Mouse (Mus musculus) kidney, embryonic 14.5 days (tissue): Measurements from ENCODE around the gene Mmrn2. TPM values are rescaled to one million over a fixed set of nuclear protein-coding genes. Genes with fewer than 3 reads are reported as not detected.

Experiments used
- ATAC-seq: fragments of 200-750 bp; cut with Nextera tagmentation; 2 replicates; pipeline ENCODE4 v1.8.0; 2017; ENCODE audit warnings: moderate number of reproducible peaks, mild to moderate bottlenecking, moderate TSS enrichment, moderate library complexity; ENCODE audit not compliant: low FRiP score, low TSS enrichment
- H3K27ac ChIP-seq: fragments of 300-500 bp; sonication (generic); 2 replicates; pipeline ENCODE4 v1.5.1; 2014; ENCODE audit warnings: low read depth, mild to moderate bottlenecking, low read length, moderate library complexity, mixed read lengths
- H3K27me3 ChIP-seq: fragments of 300-500 bp; sonication (generic); 2 replicates; pipeline ENCODE4 v1.6.1; 2014; ENCODE audit warnings: mild to moderate bottlenecking, low read length; ENCODE audit not compliant: control insufficient read depth, insufficient read depth
- H3K36me3 ChIP-seq: fragments of 300-500 bp; sonication (generic); 2 replicates; pipeline ENCODE4 v1.6.1; 2014; ENCODE audit warnings: low read length, mixed read lengths; ENCODE audit not compliant: control insufficient read depth, insufficient read depth
- H3K4me1 ChIP-seq: fragments of 300-500 bp; sonication (generic); 2 replicates; pipeline ENCODE4 v1.6.1; 2014; ENCODE audit warnings: low read length, mixed read lengths; ENCODE audit not compliant: control insufficient read depth, insufficient read depth
- H3K4me2 ChIP-seq: fragments of 300-500 bp; sonication (generic); replicated peaks from 2 replicates; pipeline ENCODE4 v1.6.1; 2014; ENCODE audit warnings: low read depth, mild to moderate bottlenecking, low read length
- H3K4me3 ChIP-seq: fragments of 300-500 bp; sonication (generic); 2 replicates; pipeline ENCODE4 v1.5.1; 2014; ENCODE audit warnings: mild to moderate bottlenecking, low read length
- H3K9ac ChIP-seq: fragments of 300-500 bp; sonication (generic); 2 replicates; pipeline ENCODE4 v1.6.1; 2014; ENCODE audit warnings: low read depth, mild to moderate bottlenecking, low read length, moderate library complexity
- H3K9me3 ChIP-seq: fragments of 300-500 bp; sonication (generic); 2 replicates; pipeline ENCODE4 v1.6.1; 2016; ENCODE audit warnings: low read length; ENCODE audit not compliant: control insufficient read depth
- WGBS: fragments of 180-500 bp; shearing (Covaris S2); extraction: QIAGEN DNeasy Blood & Tissue Kit; methylation state at CpG from one replicate; pipeline ENCODE4 v1.1.7; 2014; 5-methylcytosine and 5-hydroxymethylcytosine counted together
- polyA plus RNA-seq: library from polyadenylated mRNA; unstranded; fragments of >200 nt; fragmentation: Nextera tagmentation; extraction: Ambion mirVana; gene quantifications from 2 replicates; pipeline ENCODE4 v1.2.1, GENCODE M21; 2014

Mmrn2 gene
- polyA plus RNA-seq, 1 experiment from 2014 or later, result 12.1 TPM

DNA sequence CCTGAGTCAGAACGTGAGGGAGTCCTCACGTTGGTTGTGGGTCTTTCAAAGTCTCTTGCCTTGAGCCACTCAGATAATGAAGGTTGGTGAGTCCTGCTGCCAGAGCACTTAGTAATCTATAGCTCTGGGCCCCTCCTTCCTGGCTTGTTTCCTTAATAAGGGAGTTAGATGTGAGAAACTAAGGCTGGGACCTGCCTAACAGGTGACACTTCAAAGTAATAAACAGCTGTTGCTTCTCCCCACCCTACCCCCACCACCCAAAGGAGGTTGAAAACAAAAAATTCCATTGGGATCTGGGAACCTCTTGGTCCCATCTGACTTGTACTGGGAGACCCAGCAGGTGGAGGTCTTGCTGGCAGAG lies 10.1 kb upstream of the Mmrn2 start:
- Histone ChIP-seq H3K27me3 (no peaks in the 10 kb centered on the region), H3K9ac (no peak overlapping the region), H3K27ac (no peak overlapping the region), H3K4me3 (no peak overlapping the region), H3K4me1 (no peaks in the 10 kb centered on the region), H3K36me3 (no peaks in the 10 kb centered on the region), H3K4me2 (no peak overlapping the region), H3K9me3 (no peaks in the 10 kb centered on the region)
- WGBS, result 92% methylated on average over 2 of the region's 2 CpGs
- ATAC-seq, result no peak

- Histone ChIP-seq H3K9ac (no peak overlapping the region), H3K4me2 (no peak overlapping the region), H3K36me3 (no peaks in the 10 kb centered on the region), H3K4me3 (no peak overlapping the region), H3K9me3 (no peaks in the 10 kb centered on the region), H3K27me3 (no peaks in the 10 kb centered on the region), H3K27ac (no peak overlapping the region), H3K4me1 (peaks cover 11% of the 10 kb centered on the region; the same call in 1 of the 2 replicates)
- ATAC-seq, result no peak
- WGBS, result 71% methylated on average over 3 of the region's 3 CpGs
These were observed 5.1 kb upstream of the Mmrn2 start for GRCm38 (mm10) chr14:34370203-34370602.

DNA sequence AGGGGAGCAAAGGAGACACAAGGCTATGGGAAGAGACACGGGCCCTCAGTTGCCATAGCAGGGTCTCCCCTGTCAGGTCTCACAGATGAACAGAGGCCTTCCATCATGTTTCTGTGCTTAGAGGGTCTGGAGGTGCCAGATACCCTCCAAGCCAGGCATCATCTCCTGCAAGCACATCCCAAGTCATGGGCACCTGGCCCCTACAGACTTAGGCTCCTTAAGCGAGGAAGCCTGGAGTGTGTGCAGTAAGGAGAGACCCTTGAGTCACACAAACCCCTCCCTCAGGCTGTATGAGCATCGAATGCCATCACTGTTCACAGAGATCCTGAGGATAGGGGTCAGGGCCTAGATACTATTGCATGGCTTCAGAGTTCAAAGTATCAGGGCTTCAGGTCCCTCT lies 4.3 kb upstream of the Mmrn2 start:
- H3K27me3 ChIP-seq, result no peaks in the 10 kb centered on the region
- H3K9me3 ChIP-seq, result no peaks in the 10 kb centered on the region
- no peaks in the 10 kb centered on the region for H3K36me3 ChIP-seq
- no peak overlapping the region for H3K4me2 ChIP-seq
- 89% methylated on average over 3 of the region's 3 CpGs for WGBS
- H3K27ac ChIP-seq, result no peak overlapping the region
- H3K4me1 ChIP-seq, result peaks cover 11% of the 10 kb centered on the region; the same call in 1 of the 2 replicates
- ATAC-seq, result no peak
- H3K9ac ChIP-seq, result no peak overlapping the region
- no peak overlapping the region for H3K4me3 ChIP-seq

DNA sequence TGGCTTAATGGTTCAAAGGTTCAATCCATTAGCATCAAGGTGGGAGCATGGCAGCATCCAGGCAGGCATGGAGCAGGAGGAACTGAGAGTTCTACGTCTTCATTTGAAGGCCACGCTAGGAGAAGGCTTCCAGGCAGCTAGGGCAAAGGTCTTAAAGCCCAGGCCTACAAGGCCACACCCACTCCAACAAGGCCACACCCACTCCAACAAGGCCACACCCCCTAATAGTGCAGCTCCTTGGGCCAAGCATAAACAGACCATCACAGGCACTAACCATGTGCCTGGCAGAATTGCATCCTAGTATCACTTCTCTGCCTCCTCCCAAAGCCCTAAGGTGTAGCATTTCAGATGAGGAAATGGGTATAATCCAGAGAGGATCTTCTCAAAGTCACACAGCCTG lies 3.5 kb upstream of the Mmrn2 start:
- H3K9me3 ChIP-seq, result no peaks in the 10 kb centered on the region
- WGBS, result 73% methylated on average over 2 of the region's 2 CpGs
- H3K4me3 ChIP-seq, result no peak overlapping the region
- H3K36me3 ChIP-seq, result no peaks in the 10 kb centered on the region
- H3K9ac ChIP-seq, result no peak overlapping the region
- H3K27ac ChIP-seq, result no peak overlapping the region
- H3K4me2 ChIP-seq, result no peak overlapping the region
- H3K4me1 ChIP-seq, result peaks cover 11% of the 10 kb centered on the region; the same call in 1 of the 2 replicates
- no peak for ATAC-seq
- H3K27me3 ChIP-seq, result no peaks in the 10 kb centered on the region

GRCm38 (mm10) chr14:34372646-34373045 lies 2.6 kb upstream of the Mmrn2 start:
- no peak overlapping the region for H3K4me2 ChIP-seq
- WGBS, result 89% methylated on average over 6 of the region's 6 CpGs
- H3K9me3 ChIP-seq, result no peaks in the 10 kb centered on the region
- H3K27ac ChIP-seq, result no peak overlapping the region
- ATAC-seq, result no peak
- H3K4me3 ChIP-seq, result no peak overlapping the region
- H3K4me1 ChIP-seq, result peaks cover 11% of the 10 kb centered on the region; the same call in 1 of the 2 replicates
- H3K9ac ChIP-seq, result no peak overlapping the region
- no peaks in the 10 kb centered on the region for H3K36me3 ChIP-seq
- no peaks in the 10 kb centered on the region for H3K27me3 ChIP-seq

DNA sequence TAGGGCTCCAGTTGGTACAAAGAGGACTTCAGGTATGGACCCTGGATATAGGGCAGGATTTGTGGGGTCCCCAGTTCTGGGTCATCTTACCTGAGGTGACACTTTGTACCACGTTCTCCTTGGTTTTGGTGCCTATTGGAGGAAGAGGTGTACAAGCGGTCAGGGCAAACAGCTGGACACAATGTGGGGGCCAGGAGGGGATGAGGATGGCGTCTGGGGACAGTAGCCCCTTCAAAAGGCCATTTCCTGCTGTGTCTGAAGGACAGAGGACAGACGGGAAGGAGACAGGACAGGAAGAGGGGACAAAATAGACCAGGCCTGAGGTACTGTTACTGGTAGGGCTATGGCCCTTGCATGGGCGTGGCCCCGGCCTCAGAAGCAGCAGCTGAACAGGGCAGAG lies 1.7 kb upstream of the Mmrn2 start:
- ATAC-seq, result no peak
- WGBS, result 84% methylated on average over 6 of the region's 6 CpGs

GRCm38 (mm10) chr14:34374577-34374976 lies 688 bp upstream of the Mmrn2 start, which contains the start of gene Sncg:
Gene Sncg, minus strand, starts transcription at chr14:34374789.
- H3K4me2 ChIP-seq, result peak within 1 kb of the TSS; percentile 1; the same call in 1 of the 2 replicates
- no peak for ATAC-seq
- H3K27me3 ChIP-seq, result no peaks in the 10 kb centered on the region
- no peak within 1 kb of the TSS for H3K9ac ChIP-seq
- H3K36me3 ChIP-seq, result no peaks in the 10 kb centered on the region
- H3K27ac ChIP-seq, result no peak within 1 kb of the TSS
- peaks cover 21% of the 10 kb centered on the region for H3K4me1 ChIP-seq
- H3K4me3 ChIP-seq, result peak within 1 kb of the TSS; percentile 14; the same call in 1 of the 2 replicates
- WGBS, result 31% methylated on average over 10 of the region's 10 CpGs
- no peaks in the 10 kb centered on the region for H3K9me3 ChIP-seq

More for the DNA sequence above, 1.7 kb upstream of the Mmrn2 start:
- no peak overlapping the region for H3K4me2 ChIP-seq
- H3K9me3 ChIP-seq, result no peaks in the 10 kb centered on the region
- H3K4me1 ChIP-seq, result peaks cover 13% of the 10 kb centered on the region
- H3K4me3 ChIP-seq, result no peak overlapping the region
- no peaks in the 10 kb centered on the region for H3K27me3 ChIP-seq
- H3K9ac ChIP-seq, result no peak overlapping the region
- H3K36me3 ChIP-seq, result no peaks in the 10 kb centered on the region
- no peak overlapping the region for H3K27ac ChIP-seq

- Histone ChIP-seq H3K4me3 (peak overlapping the region; percentile 14), H3K36me3 (no peaks in the 10 kb centered on the region), H3K27ac (no peak overlapping the region), H3K9ac (no peak overlapping the region), H3K4me1 (peaks cover 21% of the 10 kb centered on the region), H3K9me3 (no peaks in the 10 kb centered on the region), H3K4me2 (peak overlapping the region; percentile 26; the same call in 1 of the 2 replicates), H3K27me3 (no peaks in the 10 kb centered on the region)
- ATAC-seq, result no peak
- 78% methylated on average over 5 of the region's 5 CpGs for WGBS
These were observed 676 bp downstream of the Mmrn2 start for GRCm38 (mm10) chr14:34375941-34376340.

DNA sequence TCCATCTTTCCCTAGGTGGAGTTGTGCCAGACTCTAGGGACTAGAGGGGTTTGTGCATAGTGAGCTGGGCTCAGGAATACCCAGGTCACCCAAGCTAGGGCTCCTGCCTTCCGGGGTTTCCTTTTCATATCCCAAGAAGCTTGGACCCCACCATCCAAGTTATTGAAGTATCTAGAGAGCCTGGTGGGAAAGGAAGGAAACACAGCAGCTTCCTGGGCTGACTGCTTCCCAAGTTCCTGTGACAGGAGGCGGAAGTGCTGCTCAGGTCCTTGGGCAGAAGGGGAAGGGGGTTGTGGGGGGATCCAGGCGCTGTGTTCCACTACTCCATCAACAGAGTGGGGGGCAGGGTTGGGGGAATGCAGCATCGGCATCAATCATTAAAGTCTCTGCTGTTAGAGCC lies 1.9 kb downstream of the Mmrn2 start:
- peak overlapping the region; percentile 26 for H3K4me2 ChIP-seq
- 0 out of 2 replicates have a peak overlapping the region, but pooled peaks have one; percentile 30 for H3K27ac ChIP-seq
- no peak for ATAC-seq
- peaks cover 21% of the 10 kb centered on the region for H3K4me1 ChIP-seq
- no peaks in the 10 kb centered on the region for H3K36me3 ChIP-seq
- H3K27me3 ChIP-seq, result no peaks in the 10 kb centered on the region
- H3K9me3 ChIP-seq, result no peaks in the 10 kb centered on the region
- WGBS, result 68% methylated on average over 4 of the region's 4 CpGs
- H3K4me3 ChIP-seq, result peak overlapping the region; percentile 14; the same call in 1 of the 2 replicates
- H3K9ac ChIP-seq, result no peak overlapping the region
